Mouse (Mus musculus) kidney, adult 2 months (tissue): Measurements from ENCODE around the gene Ankrd13b.

ENCODE experiments used
- CTCF ChIP-seq: fragments of 200-500 bp; conservative IDR thresholded peaks from 2 replicates; pipeline ENCODE4 v1.5.1; 2011; ENCODE audit warnings: low read depth, mild to moderate bottlenecking, control low read depth, low read length, moderate library complexity, mixed read lengths; ENCODE audit not compliant: insufficient read depth, insufficient read length
- POLR2A ChIP-seq: fragments of 200-500 bp; IDR thresholded peaks from one replicate; pipeline ENCODE4 v1.6.1; 2011; ENCODE audit warnings: low read depth, low read length, control low read depth

DNA sequence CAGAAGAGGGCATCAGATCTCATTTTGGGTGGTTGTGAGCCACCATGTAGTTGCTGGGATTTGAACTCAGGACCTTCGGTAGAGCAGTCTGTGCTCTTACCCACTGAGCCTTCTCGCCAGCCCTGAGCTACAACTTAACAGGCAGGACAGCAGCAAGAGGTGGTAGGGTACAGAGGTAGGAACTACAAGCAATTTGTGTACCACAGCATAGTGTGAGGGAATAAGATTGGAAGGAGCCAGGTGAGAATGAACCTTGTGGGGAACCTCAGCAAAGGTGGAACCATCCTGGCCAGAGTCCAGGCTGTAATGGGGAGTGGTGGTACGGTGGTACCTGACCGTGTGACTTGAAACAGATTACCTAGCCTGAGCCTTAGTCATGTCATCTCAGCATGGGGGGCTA lies 12.5 kb upstream of the Ankrd13b start:
- no peak for TF ChIP-seq CTCF
- TF ChIP-seq POLR2A = no peak
